Mouse (Mus musculus) stomach, postnatal 0 days (tissue): ENCODE measurements around the gene Tmem54. TPM values are rescaled to one million over a fixed set of nuclear protein-coding genes. Genes with fewer than 3 reads are reported as not detected.

Experiments used
- ATAC-seq: fragments of 200-750 bp; cut with Nextera tagmentation; 2 replicates; pipeline ENCODE4 v1.8.0; 2017; ENCODE audit not compliant: low FRiP score, low TSS enrichment
- DNase-seq: peaks from one replicate; pipeline ENCODE4 v3.0.0-alpha.2; 2016; ENCODE audit warnings: low spot score
- H3K27ac ChIP-seq: fragments of 300-500 bp; sonication (generic); replicated peaks from 2 replicates; pipeline ENCODE4 v1.5.1; 2014; ENCODE audit warnings: mild to moderate bottlenecking, control low read depth
- H3K27me3 ChIP-seq: fragments of 300-500 bp; sonication (generic); 2 replicates; pipeline ENCODE4 v1.6.1; 2014; ENCODE audit warnings: low read length; ENCODE audit not compliant: control insufficient read depth, insufficient read depth
- H3K36me3 ChIP-seq: fragments of 300-500 bp; sonication (generic); 2 replicates; pipeline ENCODE4 v1.6.1; 2014; ENCODE audit warnings: low read length, mixed read lengths; ENCODE audit not compliant: control insufficient read depth, insufficient read depth
- H3K4me1 ChIP-seq: fragments of 300-500 bp; sonication (generic); replicated peaks from 2 replicates; pipeline ENCODE4 v1.6.1; 2014; ENCODE audit warnings: antibody characterized with exemption; ENCODE audit not compliant: control insufficient read depth, insufficient read depth
- H3K4me2 ChIP-seq: fragments of 300-500 bp; sonication (generic); replicated peaks from 2 replicates; pipeline ENCODE4 v1.6.1; 2014; ENCODE audit warnings: low read depth, mild to moderate bottlenecking, control low read depth, moderate library complexity
- H3K4me3 ChIP-seq: fragments of 300-500 bp; sonication (generic); 2 replicates; pipeline ENCODE4 v1.5.1; 2014; ENCODE audit warnings: low read depth, low read length, control low read depth
- H3K9ac ChIP-seq: fragments of 300-500 bp; sonication (generic); 2 replicates; pipeline ENCODE4 v1.6.1; 2014; ENCODE audit warnings: mild to moderate bottlenecking, low read length, control low read depth, mixed read lengths
- H3K9me3 ChIP-seq: fragments of 300-500 bp; sonication (generic); 2 replicates; pipeline ENCODE4 v1.6.1; 2016; ENCODE audit warnings: low read length; ENCODE audit not compliant: control insufficient read depth
- CTCF ChIP-seq: IDR thresholded peaks from 2 replicates; pipeline ENCODE4 v1.5.1; 2016; ENCODE audit warnings: antibody characterized with exemption, low read depth, mild to moderate bottlenecking, moderate library complexity
- EP300 ChIP-seq: optimal IDR thresholded peaks from 2 replicates; pipeline ENCODE3; 2016; ENCODE audit warnings: antibody characterized with exemption
- WGBS: fragments of 180-500 bp; shearing (Covaris S2); extraction: QIAGEN DNeasy Blood & Tissue Kit; methylation state at CpG from one replicate; pipeline ENCODE4 v1.1.7; 2014; 5-methylcytosine and 5-hydroxymethylcytosine counted together
- polyA plus RNA-seq: library from polyadenylated mRNA; unstranded; fragments of >200 nt; fragmentation: Nextera tagmentation; extraction: Ambion mirVana; gene quantifications from 2 replicates; pipeline ENCODE4 v1.2.1, GENCODE M21; 2015

Gene Tmem54
- polyA plus RNA-seq, 1 experiment from 2014 or later, result 106 TPM

- H3K4me2 ChIP-seq, result no peak overlapping the region
- H3K36me3 ChIP-seq, result 0 out of 2 replicates have a peak, but pooled peaks cover 4% of the 10 kb centered on the region
- H3K4me1 ChIP-seq, result no peaks in the 10 kb centered on the region
- no peak for ATAC-seq
- H3K9ac ChIP-seq, result no peak overlapping the region
- DNase-seq, result no peak
- no peak overlapping the region for H3K27ac ChIP-seq
- TF ChIP-seq CTCF, result no peak
- TF ChIP-seq EP300, result no peak
- H3K4me3 ChIP-seq, result no peak overlapping the region
- H3K27me3 ChIP-seq, result no peaks in the 10 kb centered on the region
- no peaks in the 10 kb centered on the region for H3K9me3 ChIP-seq
- 92% methylated on average over 4 of the region's 4 CpGs for WGBS
Measured at GRCm38 (mm10) chr4:129068848-129069247, 36.5 kb upstream of the Tmem54 start.

- WGBS, result 97% methylated on average over 9 of the region's 9 CpGs
- Histone ChIP-seq H3K4me2 (no peak overlapping the region), H3K4me3 (no peak overlapping the region), H3K4me1 (no peaks in the 10 kb centered on the region), H3K9me3 (no peaks in the 10 kb centered on the region), H3K9ac (no peak overlapping the region), H3K27me3 (no peaks in the 10 kb centered on the region), H3K36me3 (peaks cover 22% of the 10 kb centered on the region), H3K27ac (no peak overlapping the region)
- DNase-seq (no peak), ATAC-seq (no peak)
- TF ChIP-seq CTCF, result no peak
- no peak for TF ChIP-seq EP300
Measured at GRCm38 (mm10) chr4:129079126-129079525, 26.2 kb upstream of the Tmem54 start.

GRCm38 (mm10) chr4:129081041-129081440 is 24.3 kb upstream of the Tmem54 start:
- DNase-seq (no peak), ATAC-seq (no peak)
- 87% methylated on average over 7 of the region's 7 CpGs for WGBS
- Histone ChIP-seq H3K27ac (peak overlapping the region; percentile 37; the same call in 1 of the 2 replicates), H3K27me3 (no peaks in the 10 kb centered on the region), H3K4me1 (no peaks in the 10 kb centered on the region), H3K4me3 (no peak overlapping the region), H3K36me3 (peaks cover 22% of the 10 kb centered on the region), H3K4me2 (no peak overlapping the region), H3K9me3 (no peaks in the 10 kb centered on the region), H3K9ac (no peak overlapping the region)
- TF ChIP-seq EP300 (no peak), CTCF (no peak)

- H3K9me3 ChIP-seq, result no peaks in the 10 kb centered on the region
- H3K4me2 ChIP-seq, result no peak overlapping the region
- 62% methylated on average over 6 of the region's 6 CpGs for WGBS
- peak overlapping the region; percentile 37 for H3K27ac ChIP-seq
- no peaks in the 10 kb centered on the region for H3K27me3 ChIP-seq
- TF ChIP-seq EP300, result no peak
- no peak for TF ChIP-seq CTCF
- peaks cover 22% of the 10 kb centered on the region for H3K36me3 ChIP-seq
- no peak overlapping the region for H3K9ac ChIP-seq
- no peaks in the 10 kb centered on the region for H3K4me1 ChIP-seq
- peak; percentile 22 for DNase-seq
- no peak overlapping the region for H3K4me3 ChIP-seq
- ATAC-seq, result peak; percentile 50
Measured at GRCm38 (mm10) chr4:129081512-129081911, 23.8 kb upstream of the Tmem54 start.

- Histone ChIP-seq H3K27me3 (no peaks in the 10 kb centered on the region), H3K36me3 (peaks cover 19% of the 10 kb centered on the region), H3K4me2 (no peak overlapping the region), H3K9ac (no peak overlapping the region), H3K9me3 (no peaks in the 10 kb centered on the region), H3K27ac (peak overlapping the region; percentile 37), H3K4me1 (no peaks in the 10 kb centered on the region), H3K4me3 (no peak overlapping the region)
- WGBS, result 55% methylated on average over 3 of the region's 3 CpGs
- peak; percentile 54 for DNase-seq
- ATAC-seq, result peak; percentile 76
- TF ChIP-seq CTCF (no peak), EP300 (no peak)
Measured at GRCm38 (mm10) chr4:129081939-129082338, 23.4 kb upstream of the Tmem54 start.

GRCm38 (mm10) chr4:129082379-129083115 is 22.8 kb upstream of the Tmem54 start:
- Histone ChIP-seq H3K27ac (peak overlapping the region; percentile 37), H3K36me3 (peaks cover 19% of the 10 kb centered on the region), H3K27me3 (no peaks in the 10 kb centered on the region), H3K9ac (0 out of 2 replicates have a peak overlapping the region, but pooled peaks have one; percentile 27), H3K4me1 (no peaks in the 10 kb centered on the region), H3K9me3 (no peaks in the 10 kb centered on the region), H3K4me2 (peak overlapping the region; percentile 20; the same call in 1 of the 2 replicates), H3K4me3 (no peak overlapping the region)
- no peak for TF ChIP-seq EP300
- TF ChIP-seq CTCF, result peak; percentile 94
- peak; percentile 87 for DNase-seq
- 34% methylated on average over 10 of the region's 10 CpGs for WGBS
- ATAC-seq, result peak; percentile 88
